In the genomic region with DNA sequence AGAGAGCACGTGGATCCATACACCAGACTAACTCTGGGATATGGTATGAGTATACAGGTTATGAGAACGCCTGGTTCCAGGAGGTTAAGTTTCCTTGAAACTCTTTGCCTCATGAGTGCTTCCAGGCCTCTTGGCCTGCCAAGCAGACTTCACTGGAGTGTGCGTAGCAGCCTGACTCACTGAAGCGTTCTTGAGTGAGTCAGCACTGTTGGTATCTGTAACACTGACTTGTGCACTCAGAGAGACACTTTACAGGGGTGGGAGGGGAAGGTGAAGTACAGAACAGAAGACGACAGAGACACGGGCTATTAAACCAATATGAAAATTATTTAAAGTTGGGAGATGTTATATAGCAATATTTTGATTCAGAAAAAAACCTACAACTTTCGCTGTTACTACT, we compare ENCODE assay signal across 21 mouse cellular contexts. TPM values are rescaled to one million over a fixed set of nuclear protein-coding genes. Genes with fewer than 3 reads are reported as not detected.
A peak's percentile ranks its signal among the peaks of the same experiment; 100 is the strongest.
DNase-seq lines count a peak whose midpoint lies in the region; ATAC-seq lines count a peak whose summit lies in the region.
"Had no signal": no experiment of that assay in that cellular context is flagged by ENCODE, and none has a peak within 500 bp of the region (broad histone marks: within the 10 kb centered on the region; RNA-seq: fewer than 3 reads in every experiment).

No protein-coding gene starts in this region.

- no peaks in the 10 kb centered on the region for H3K4me1 ChIP-seq in midbrain, embryonic 10.5 days
- H3K4me1 ChIP-seq in forebrain, embryonic 11.5 days (replicated peaks; ENCODE audit: control insufficient read depth, insufficient read depth, low read length) = no peaks in the 10 kb centered on the region
- H3K4me1 ChIP-seq: embryonic facial prominence, embryonic 15.5 days; forebrain, embryonic 10.5 days; heart, embryonic 13.5 days; neural tube, embryonic 15.5 days had no signal

- peak; percentile 16 for DNase-seq in gastrocnemius, adult 18-20 months (ENCODE audit: low spot score)
- no peak for DNase-seq in gastrocnemius, postnatal 36 days
- peak; percentile 46 for DNase-seq in lung, postnatal 36 days
- DNase-seq in lung, postnatal 10 days = no peak
- peak; percentile 54 for DNase-seq in Muller cell, postnatal 12 days (ENCODE audit: inconsistent ontology term)
- DNase-seq in midbrain, embryonic 10.5 days (ENCODE audit: low spot score) = no peak
- no peak for DNase-seq in forebrain, embryonic 11.5 days (ENCODE audit: low spot score)
- DNase-seq: cerebellum, adult 9-11 months; heart, postnatal 36 days; liver; liver, postnatal 0 days; midbrain, embryonic 14.5 days; retina, postnatal 1 day; thymus, adult 18-20 months had no signal

- no peaks in the 10 kb centered on the region for H3K27me3 ChIP-seq in midbrain, embryonic 10.5 days (ENCODE audit: low read depth, poor library complexity, severe bottlenecking)
- H3K27me3 ChIP-seq in forebrain, embryonic 11.5 days (ENCODE audit: control insufficient read depth, insufficient read depth, low read length) = no peaks in the 10 kb centered on the region
- H3K27me3 ChIP-seq: embryonic facial prominence, embryonic 15.5 days; neural tube, embryonic 15.5 days had no signal

- H3K4me2 ChIP-seq in forebrain, embryonic 11.5 days (ENCODE audit: low read depth, low read length, severe bottlenecking) = no peak overlapping the region
- H3K4me2 ChIP-seq: embryonic facial prominence, embryonic 15.5 days; heart, embryonic 13.5 days; neural tube, embryonic 15.5 days had no signal

- H3K9me3 ChIP-seq in midbrain, embryonic 10.5 days (replicated peaks) = no peaks in the 10 kb centered on the region
- no peaks in the 10 kb centered on the region for H3K9me3 ChIP-seq in forebrain, embryonic 11.5 days (ENCODE audit: control insufficient read depth, low read length)
- H3K9me3 ChIP-seq: embryonic facial prominence, embryonic 15.5 days; forebrain, embryonic 10.5 days; heart, embryonic 13.5 days; neural tube, embryonic 15.5 days had no signal

- intact Hi-C loops in gastrocnemius, postnatal 36 days (cut with DNase I) = no loop called here

- H3K4me3 ChIP-seq in midbrain, embryonic 10.5 days = no peak overlapping the region
- no peak overlapping the region for H3K4me3 ChIP-seq in forebrain, embryonic 11.5 days (ENCODE audit: low read depth, low read length)
- H3K4me3 ChIP-seq: embryonic facial prominence, embryonic 15.5 days; forebrain, embryonic 10.5 days; heart, embryonic 13.5 days; myocyte; neural tube, embryonic 15.5 days had no signal

- ATAC-seq in forebrain, embryonic 11.5 days (replicated peaks; ENCODE audit: low FRiP score) = no peak
- ATAC-seq: hindbrain, embryonic 16.5 days; liver, postnatal 0 days had no signal

- WGBS in midbrain, embryonic 10.5 days = 86% methylated on average over 7 of the region's 7 CpGs
- 87% methylated on average over 7 of the region's 7 CpGs for WGBS in forebrain, embryonic 11.5 days

- no peak overlapping the region for H3K27ac ChIP-seq in midbrain, embryonic 10.5 days (replicated peaks)
- no peak overlapping the region for H3K27ac ChIP-seq in forebrain, embryonic 11.5 days (ENCODE audit: low read depth, low read length)
- H3K27ac ChIP-seq: embryonic facial prominence, embryonic 15.5 days; forebrain, embryonic 10.5 days; heart, embryonic 13.5 days; neural tube, embryonic 15.5 days had no signal

- H3K9ac ChIP-seq in forebrain, embryonic 11.5 days (ENCODE audit: low read length) = no peak overlapping the region
- H3K9ac ChIP-seq: embryonic facial prominence, embryonic 15.5 days; heart, embryonic 13.5 days; liver, postnatal 0 days; neural tube, embryonic 15.5 days had no signal

- H3K36me3 ChIP-seq in midbrain, embryonic 10.5 days = no peaks in the 10 kb centered on the region
- no peaks in the 10 kb centered on the region for H3K36me3 ChIP-seq in forebrain, embryonic 11.5 days (ENCODE audit: control insufficient read depth, insufficient read depth, low read length)
- H3K36me3 ChIP-seq: embryonic facial prominence, embryonic 15.5 days; forebrain, embryonic 10.5 days; heart, embryonic 13.5 days; neural tube, embryonic 15.5 days had no signal

RNA-seq across cellular contexts. Expression of gene Ppp4r4, which starts 33.1 kb away (rescaled TPM):
- total RNA-seq in gastrocnemius, adult 18-20 months (2021) = under 1 TPM; 0.21 to 0.71 TPM
- under 1 TPM; 0.15 to 0.25 TPM for total RNA-seq in gastrocnemius, postnatal 36 days (2021)
- 2.6 and 3.4 TPM in 2 replicates for polyA plus RNA-seq in midbrain, embryonic 10.5 days (2016; fragmentation: Nextera tagmentation; extraction: Ambion mirVana)
- polyA plus RNA-seq in forebrain, embryonic 11.5 days (2014; fragmentation: Nextera tagmentation; extraction: Ambion mirVana) = 4.0 TPM in 2 replicates
- total RNA-seq: megakaryocyte progenitor cell, adult 5-6 weeks had no signal

Comparison
In these comparisons a context has a peak if more than half of its experiments do, and no peak if none do; other contexts are left out.
1. DNase-seq: peak in gastrocnemius, adult 18-20 months (single experiment), lung, postnatal 36 days (single experiment) and Muller cell, postnatal 12 days (single experiment); none in gastrocnemius, postnatal 36 days (0 of 2), lung, postnatal 10 days (single experiment), midbrain, embryonic 10.5 days (single experiment) and forebrain, embryonic 11.5 days (single experiment).